Mouse (Mus musculus) heart, postnatal 0 days (tissue): Measurements from ENCODE around the gene Camsap3. TPM values are rescaled to one million over a fixed set of nuclear protein-coding genes. Genes with fewer than 3 reads are reported as not detected.
A peak's percentile ranks its signal among the peaks of the same experiment; 100 is the strongest.

Experiments
- ATAC-seq: fragments of 200-750 bp; cut with Nextera tagmentation; 2 replicates; pipeline ENCODE4 v1.8.0; 2017; ENCODE audit warnings: low read depth, moderate number of reproducible peaks, moderate library complexity; ENCODE audit not compliant: insufficient read depth
- DNase-seq: peaks from one replicate; pipeline ENCODE4 v3.0.0-alpha.2; 2016; ENCODE audit warnings: low spot score
- H3K27ac ChIP-seq: fragments of 300-500 bp; sonication (generic); 2 replicates; pipeline ENCODE4 v1.5.1; 2014; ENCODE audit warnings: low read depth, mild to moderate bottlenecking
- H3K27me3 ChIP-seq: fragments of 300-500 bp; sonication (generic); 2 replicates; pipeline ENCODE4 v1.6.1; 2014; ENCODE audit warnings: low read length, mixed read lengths; ENCODE audit not compliant: control insufficient read depth, insufficient read depth
- H3K36me3 ChIP-seq: fragments of 300-500 bp; sonication (generic); replicated peaks from 2 replicates; pipeline ENCODE4 v1.6.1; 2014; ENCODE audit warnings: low read length, mixed read lengths; ENCODE audit not compliant: control insufficient read depth, insufficient read depth
- H3K4me1 ChIP-seq: fragments of 300-500 bp; sonication (generic); 2 replicates; pipeline ENCODE4 v1.6.1; 2014; ENCODE audit warnings: antibody characterized with exemption; ENCODE audit not compliant: control insufficient read depth, insufficient read depth
- H3K4me2 ChIP-seq: fragments of 300-500 bp; sonication (generic); 2 replicates; pipeline ENCODE4 v1.6.1; 2014; ENCODE audit warnings: low read depth, mild to moderate bottlenecking, low read length, moderate library complexity
- H3K4me3 ChIP-seq: fragments of 300-500 bp; sonication (generic); 2 replicates; pipeline ENCODE4 v1.5.1; 2014; ENCODE audit warnings: low read depth, low read length
- H3K9ac ChIP-seq: fragments of 300-500 bp; sonication (generic); replicated peaks from 2 replicates; pipeline ENCODE4 v1.6.1; 2014; ENCODE audit warnings: low read depth, low read length, mixed read lengths
- H3K9me3 ChIP-seq: fragments of 300-500 bp; sonication (generic); replicated peaks from 2 replicates; pipeline ENCODE4 v1.6.1; 2016; ENCODE audit warnings: low read length; ENCODE audit not compliant: control insufficient read depth
- CTCF ChIP-seq: IDR thresholded peaks from 2 replicates; pipeline ENCODE4 v1.5.1; 2016; ENCODE audit warnings: antibody characterized with exemption, control low read depth, low read depth
- EP300 ChIP-seq: IDR thresholded peaks from 2 replicates; pipeline ENCODE4 v1.6.1; 2016; ENCODE audit warnings: antibody characterized with exemption, low read depth
- WGBS: fragments of 180-500 bp; shearing (Covaris S2); extraction: QIAGEN DNeasy Blood & Tissue Kit; methylation state at CpG from one replicate; pipeline ENCODE4 v1.1.7; 2014; 5-methylcytosine and 5-hydroxymethylcytosine counted together
- polyA plus RNA-seq: library from polyadenylated mRNA; unstranded; fragments of >200 nt; fragmentation: Nextera tagmentation; extraction: Ambion mirVana; gene quantifications from 2 replicates; pipeline ENCODE4 v1.2.1, GENCODE M21; 2015
- total RNA-seq: library from RNA; depleted of rRNA; stranded (reverse); fragments of >200 nt; gene quantifications from 2 replicates; pipeline ENCODE4 v1.2.3, GENCODE M21; 2014; ENCODE audit warnings: low replicate concordance

Gene Camsap3
- total and polyA plus RNA-seq, 2 experiments from 2014 or later = 0.33 to 7.9 TPM

DNA sequence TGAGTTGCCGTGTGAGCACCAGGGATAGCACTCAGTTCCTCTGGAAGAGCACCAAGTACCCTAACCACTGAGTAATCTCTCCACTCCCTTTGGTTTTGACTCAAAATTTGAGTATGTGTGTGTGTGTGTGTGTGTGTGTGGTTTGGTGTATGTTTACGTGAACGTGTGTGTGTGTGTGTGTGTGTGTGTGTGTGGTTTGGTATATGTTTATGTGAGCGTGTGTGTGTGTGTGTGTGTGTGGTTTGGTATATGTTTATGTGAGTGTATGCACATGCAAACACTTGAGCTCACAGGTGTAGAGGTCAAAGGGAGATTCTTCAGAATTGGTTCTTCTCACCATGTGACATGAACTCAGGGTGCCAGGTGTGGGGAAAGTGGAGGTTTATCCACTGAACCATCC, 31.0 kb upstream of the Camsap3 start:
- H3K4me1 ChIP-seq = no peaks in the 10 kb centered on the region
- H3K27ac ChIP-seq = no peak overlapping the region
- H3K4me3 ChIP-seq = no peak overlapping the region
- no peak overlapping the region for H3K9ac ChIP-seq
- H3K27me3 ChIP-seq = no peaks in the 10 kb centered on the region
- DNase-seq (no peak), ATAC-seq (peak; percentile 69)
- H3K4me2 ChIP-seq = no peak overlapping the region
- H3K36me3 ChIP-seq = no peaks in the 10 kb centered on the region
- no peaks in the 10 kb centered on the region for H3K9me3 ChIP-seq
- 63% methylated on average over 4 of the region's 4 CpGs for whole genome bisulfite sequencing
- TF ChIP-seq CTCF (no peak), EP300 (no peak)

GRCm38 (mm10) chr8:3567641-3568371, 19.3 kb upstream of the Camsap3 start, which contains the start of gene C330021F23Rik:
Gene C330021F23Rik, plus strand, starts transcription at chr8:3567990.
- peak within 1 kb of the TSS; percentile 34; the same call in 1 of the 2 replicates for H3K27ac ChIP-seq
- peak within 1 kb of the TSS; percentile 2; the same call in 1 of the 2 replicates for H3K9ac ChIP-seq
- peak within 1 kb of the TSS; percentile 35 for H3K4me3 ChIP-seq
- H3K27me3 ChIP-seq = no peaks in the 10 kb centered on the region
- DNase-seq = peak; percentile 8
- no peaks in the 10 kb centered on the region for H3K9me3 ChIP-seq
- 8% methylated on average over 12 of the region's 12 CpGs for WGBS
- no peak for TF ChIP-seq CTCF
- TF ChIP-seq EP300 = no peak
- H3K36me3 ChIP-seq = no peaks in the 10 kb centered on the region
- H3K4me2 ChIP-seq = peak within 1 kb of the TSS; percentile 51
- ATAC-seq = peak; percentile 77
- no peaks in the 10 kb centered on the region for H3K4me1 ChIP-seq

- no peaks in the 10 kb centered on the region for H3K9me3 ChIP-seq
- H3K36me3 ChIP-seq = no peaks in the 10 kb centered on the region
- ATAC-seq (no peak), DNase-seq (no peak)
- H3K4me2 ChIP-seq = peak overlapping the region; percentile 51
- 11% methylated on average over 7 of the region's 7 CpGs for WGBS
- H3K9ac ChIP-seq = peak overlapping the region; percentile 2; the same call in 1 of the 2 replicates
- TF ChIP-seq EP300 (no peak), CTCF (no peak)
- H3K27ac ChIP-seq = no peak overlapping the region
- no peaks in the 10 kb centered on the region for H3K4me1 ChIP-seq
- no peaks in the 10 kb centered on the region for H3K27me3 ChIP-seq
- H3K4me3 ChIP-seq = peak overlapping the region; percentile 35
These were observed 18.7 kb upstream of the Camsap3 start for GRCm38 (mm10) chr8:3568378-3568777.

DNA sequence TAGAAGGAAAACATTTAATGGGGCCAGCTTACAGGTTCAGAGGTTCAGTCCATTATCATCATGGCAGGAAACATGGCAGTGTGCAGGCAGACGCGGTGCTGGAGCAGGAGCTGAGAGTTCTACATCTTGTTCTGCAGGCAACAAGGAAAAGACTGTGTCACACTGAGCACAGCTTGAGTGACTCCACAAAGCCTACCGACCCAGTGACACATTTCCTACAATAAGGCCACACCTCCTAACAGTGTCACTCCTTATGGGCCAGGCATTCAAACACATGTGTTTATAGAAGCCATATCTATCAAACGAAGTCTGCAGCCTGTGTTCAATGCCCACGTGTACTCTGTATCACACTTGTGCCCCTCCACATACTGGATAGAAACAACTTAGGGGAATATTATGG, 17.3 kb upstream of the Camsap3 start:
- DNase-seq (no peak), ATAC-seq (no peak)
- Histone ChIP-seq H3K4me2 (no peak overlapping the region), H3K36me3 (no peaks in the 10 kb centered on the region), H3K27me3 (no peaks in the 10 kb centered on the region), H3K9me3 (no peaks in the 10 kb centered on the region), H3K4me3 (no peak overlapping the region), H3K4me1 (no peaks in the 10 kb centered on the region), H3K9ac (no peak overlapping the region), H3K27ac (no peak overlapping the region)
- 86% methylated on average over 5 of the region's 5 CpGs for WGBS
- TF ChIP-seq EP300 (no peak), CTCF (no peak)

GRCm38 (mm10) chr8:3574546-3574945, 12.5 kb upstream of the Camsap3 start:
- H3K4me1 ChIP-seq = no peaks in the 10 kb centered on the region
- WGBS = 86% methylated on average over 3 of the region's 3 CpGs
- H3K9ac ChIP-seq = no peak overlapping the region
- no peak for ATAC-seq
- no peak for DNase-seq
- H3K27me3 ChIP-seq = no peaks in the 10 kb centered on the region
- H3K27ac ChIP-seq = no peak overlapping the region
- no peaks in the 10 kb centered on the region for H3K36me3 ChIP-seq
- no peaks in the 10 kb centered on the region for H3K9me3 ChIP-seq
- H3K4me2 ChIP-seq = no peak overlapping the region
- no peak for TF ChIP-seq CTCF
- TF ChIP-seq EP300 = no peak
- no peak overlapping the region for H3K4me3 ChIP-seq
